Mouse (Mus musculus) cerebellum, adult 2 months (tissue): ENCODE results near the gene S1pr5. TPM values are rescaled to one million over a fixed set of nuclear protein-coding genes. Genes with fewer than 3 reads are reported as not detected.
A peak's percentile ranks its signal among the peaks of the same experiment; 100 is the strongest.

Experiments
- DNase-seq, 2 experiments: peaks; one replicate each; pipeline ENCODE4 v3.0.0; 2021
- H3K27ac ChIP-seq: fragments of 200-500 bp; 2 replicates; pipeline ENCODE4 v1.5.1; 2012; ENCODE audit warnings: low read length, control low read depth, inconsistent platforms; ENCODE audit not compliant: insufficient read depth
- H3K27me3 ChIP-seq: fragments of 200-500 bp; 2 replicates; pipeline ENCODE4 v1.6.1; 2012; ENCODE audit warnings: inconsistent platforms, mild to moderate bottlenecking, low read length, moderate library complexity; ENCODE audit not compliant: control insufficient read depth, insufficient read depth
- H3K4me1 ChIP-seq: fragments of 200-500 bp; 2 replicates; pipeline ENCODE4 v1.6.1; 2011; ENCODE audit warnings: low read length; ENCODE audit not compliant: control insufficient read depth, insufficient read depth
- H3K4me3 ChIP-seq: fragments of 200-500 bp; replicated peaks from 2 replicates; pipeline ENCODE3; 2011; ENCODE audit warnings: mild to moderate bottlenecking, low read depth, low read length, control low read depth; ENCODE audit not compliant: insufficient read depth
- CTCF ChIP-seq: fragments of 200-500 bp; IDR thresholded peaks from 2 replicates; pipeline ENCODE4 v1.5.1; 2011; ENCODE audit warnings: low read depth, mild to moderate bottlenecking, control low read depth, low read length, moderate library complexity, borderline replicate concordance; ENCODE audit not compliant: insufficient read depth
- POLR2A ChIP-seq: fragments of 200-500 bp; IDR thresholded peaks from 2 replicates; pipeline ENCODE4 v1.6.1; 2011; ENCODE audit warnings: low read length, control low read depth, borderline replicate concordance; ENCODE audit not compliant: insufficient read depth
- WGBS: fragments of 180-500 bp; shearing (Covaris S2); methylation state at CpG from one replicate; pipeline ENCODE4 v1.1.7; 2018; 5-methylcytosine and 5-hydroxymethylcytosine counted together
- polyA plus RNA-seq: library from polyadenylated mRNA; depleted of rRNA; stranded (reverse); fragments of >200 nt; gene quantifications from 2 replicates; pipeline ENCODE4 v1.2.3, GENCODE M21; 2012

The S1pr5 gene
- polyA plus RNA-seq, 1 experiment, result 44.6 TPM

GRCm38 (mm10) chr9:21250509-21250908 lies 2.3 kb upstream of the S1pr5 start:
- DNase-seq, result no peak
- WGBS, result 20% methylated on average over 2 of the region's 2 CpGs
- no peak for TF ChIP-seq POLR2A
- TF ChIP-seq CTCF, result no peak
- Histone ChIP-seq H3K27me3 (no peaks in the 10 kb centered on the region; the same call in 1 of the 2 replicates), H3K4me3 (no peak overlapping the region), H3K4me1 (peaks cover under 1% of the 10 kb centered on the region; the same call in 1 of the 2 replicates), H3K27ac (no peak overlapping the region)

- H3K4me3 ChIP-seq, result no peak overlapping the region
- DNase-seq, result no peak
- TF ChIP-seq POLR2A (no peak), CTCF (no peak)
- 59% methylated on average over 17 of the region's 17 CpGs for whole genome bisulfite sequencing
- H3K4me1 ChIP-seq, result peaks cover 4% of the 10 kb centered on the region; the same call in 1 of the 2 replicates
- no peak overlapping the region for H3K27ac ChIP-seq
- H3K27me3 ChIP-seq, result no peaks in the 10 kb centered on the region; the same call in 1 of the 2 replicates
Measured at GRCm38 (mm10) chr9:21249629-21250508, 1.6 kb upstream of the S1pr5 start.

- TF ChIP-seq POLR2A (no peak), CTCF (no peak)
- Histone ChIP-seq H3K4me3 (no peak overlapping the region), H3K27ac (no peak overlapping the region), H3K27me3 (no peaks in the 10 kb centered on the region; the same call in 1 of the 2 replicates), H3K4me1 (peaks cover 11% of the 10 kb centered on the region; the same call in 1 of the 2 replicates)
- no peak for DNase-seq
- WGBS, result 87% methylated on average over 1 of the region's 1 CpGs
Measured at GRCm38 (mm10) chr9:21246342-21246741, 1.9 kb downstream of the S1pr5 start.

GRCm38 (mm10) chr9:21245113-21245487 lies 3.1 kb downstream of the S1pr5 start:
- 1% methylated on average over 16 of the region's 16 CpGs for WGBS
- H3K27ac ChIP-seq, result peak overlapping the region; percentile 95

GRCm38 (mm10) chr9:21244428-21245112 lies 3.7 kb downstream of the S1pr5 start:
- peak overlapping the region; percentile 95 for H3K27ac ChIP-seq
- peak; percentile 80 to 86 for DNase-seq
- peak overlapping the region; percentile 76 for H3K4me3 ChIP-seq
- under 1% methylated on average over 72 of the region's 72 CpGs for WGBS
- TF ChIP-seq CTCF, result 0 out of 2 replicates have a peak, but pooled peaks have one; percentile 6
- TF ChIP-seq POLR2A, result peak; percentile 25; the same call in 1 of the 2 replicates
- H3K27me3 ChIP-seq, result no peaks in the 10 kb centered on the region; the same call in 1 of the 2 replicates
- peaks cover 11% of the 10 kb centered on the region; the same call in 1 of the 2 replicates for H3K4me1 ChIP-seq

More at GRCm38 (mm10) chr9:21245113-21245487, 3.1 kb downstream of the S1pr5 start:
- peak overlapping the region; percentile 76 for H3K4me3 ChIP-seq
- no peaks in the 10 kb centered on the region; the same call in 1 of the 2 replicates for H3K27me3 ChIP-seq
- no peak for DNase-seq
- H3K4me1 ChIP-seq, result peaks cover 11% of the 10 kb centered on the region; the same call in 1 of the 2 replicates
- no peak for TF ChIP-seq POLR2A
- no peak for TF ChIP-seq CTCF

- peak overlapping the region; percentile 95 for H3K27ac ChIP-seq
- DNase-seq, result peak in 1 of 2 experiments; percentile 90
- H3K27me3 ChIP-seq, result no peaks in the 10 kb centered on the region; the same call in 1 of the 2 replicates
- WGBS, result under 1% methylated on average over 42 of the region's 42 CpGs
- TF ChIP-seq POLR2A, result peak; percentile 58; the same call in 1 of the 2 replicates
- no peak for TF ChIP-seq CTCF
- H3K4me3 ChIP-seq, result peak overlapping the region; percentile 76
- H3K4me1 ChIP-seq, result peaks cover 11% of the 10 kb centered on the region; the same call in 1 of the 2 replicates
Measured at GRCm38 (mm10) chr9:21243826-21244427, 4.3 kb downstream of the S1pr5 start.

- DNase-seq, result peak; percentile 79 to 86
- no peaks in the 10 kb centered on the region for H3K27me3 ChIP-seq
- peak overlapping the region; percentile 20 for H3K4me3 ChIP-seq
- H3K27ac ChIP-seq, result no peak overlapping the region
- peaks cover 17% of the 10 kb centered on the region for H3K4me1 ChIP-seq
- 2% methylated on average over 11 of the region's 11 CpGs for WGBS
- peak; percentile 96 for TF ChIP-seq CTCF
- no peak for TF ChIP-seq POLR2A
Measured at GRCm38 (mm10) chr9:21241343-21241742, 6.9 kb downstream of the S1pr5 start.
